Mouse (Mus musculus) Patski (cell line): ENCODE measurements at regions not wholly inside any gene's neighbourhood (a gene's known extent, or its start where the extent isn't known, plus 50 kb on each side); places are given as distances from the start of the nearest gene placed in this dataset.
A peak's percentile ranks its signal among the peaks of the same experiment; 100 is the strongest.

Experiments
- ATAC-seq: fragments of 100-300 bp; one replicate; pipeline ENCODE4 v1.8.0; 2021
- CTCF ChIA-PET: fragments of 350-600 bp; sonication (Branson Sonifier 250); formaldehyde crosslinking; loops from one replicate; lab custom pipeline; 2022; ENCODE audit warnings: inconsistent platforms; lab: Charles Lee
- POLR2A ChIA-PET: fragments of 350-600 bp; sonication (Branson Sonifier 250); formaldehyde crosslinking; loops from one replicate; lab custom pipeline; 2022; ENCODE audit warnings: antibody characterized with exemption, inconsistent platforms; lab: Charles Lee
- DNase-seq: peaks from one replicate; pipeline ENCODE4 v3.0.0-alpha.2; 2011; ENCODE audit warnings: low read depth, low spot score
- H3K27me3 ChIP-seq: fragments of 371-371 bp; one replicate; pipeline ENCODE4 v1.5.1; 2021
- CTCF ChIP-seq: fragments of 100-300 bp; IDR thresholded peaks from one replicate; pipeline ENCODE4 v1.5.1; 2021
- in situ Hi-C: fragments of 300-500 bp; cut with MboI; formaldehyde crosslinking; loops from 3 replicates; pipeline ENCODE4 v1.11.1; 2018; ENCODE audit warnings: low pct_unique_long_range_greater_than_20kb, mixed read lengths

DNA sequence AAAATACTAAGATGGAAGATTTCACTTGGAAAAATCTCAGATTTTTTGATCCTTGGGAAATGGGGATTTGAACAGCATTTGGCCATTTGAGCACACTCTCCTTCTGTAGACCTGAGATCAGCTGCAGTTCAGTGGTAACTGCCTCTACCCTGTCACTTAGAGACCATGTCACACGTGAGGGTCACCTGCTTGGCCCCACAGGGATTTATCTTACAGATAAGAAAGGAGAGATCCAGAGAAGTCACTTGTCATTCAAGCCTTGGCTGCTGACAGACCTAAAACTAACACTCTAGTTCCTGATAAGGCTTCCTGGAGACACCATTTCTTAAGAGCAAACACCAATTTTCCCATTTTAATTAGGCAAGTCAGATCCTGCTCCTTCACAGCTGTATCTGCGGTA is 270.2 kb downstream of the Epha4 start:
- DNase-seq (no peak), ATAC-seq (no peak)

DNA sequence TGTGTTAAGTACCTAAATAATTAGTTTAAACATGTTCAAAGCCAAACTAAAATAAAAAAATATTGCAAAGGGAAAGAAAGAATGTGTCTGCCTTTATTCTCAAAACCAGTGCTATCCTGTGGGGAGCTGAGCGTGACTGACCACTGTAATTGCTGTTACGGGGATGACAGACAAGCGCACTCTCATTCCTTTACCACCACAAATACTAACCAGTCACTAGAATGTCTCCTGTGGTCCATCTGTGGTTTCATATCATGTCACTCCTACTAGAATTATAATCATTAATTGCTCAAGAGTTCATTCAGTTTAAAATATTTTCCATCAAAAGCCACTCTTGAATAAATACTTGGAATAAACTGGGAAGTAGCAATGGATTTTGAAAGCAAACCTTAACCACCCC is 268.8 kb downstream of the Epha4 start:
- in situ Hi-C loops = no loop called here
- DNase-seq = peak; percentile 53
- ATAC-seq = peak; percentile 93
- no peak for TF ChIP-seq CTCF
- no peaks in the 10 kb centered on the region for H3K27me3 ChIP-seq
- ChIA-PET POLR2A (interaction anchor here (0.5 kb wide), 1 partner anchor 109 kb away, joined by 3 read pairs; no protein-coding TSS in a partner anchor), CTCF (no interaction called here)

More for the DNA sequence above, 270.2 kb downstream of the Epha4 start:
- ChIA-PET CTCF (no interaction called here), POLR2A (no interaction called here)
- TF ChIP-seq CTCF = no peak
- H3K27me3 ChIP-seq = no peaks in the 10 kb centered on the region
- in situ Hi-C loops = no loop called here

DNA sequence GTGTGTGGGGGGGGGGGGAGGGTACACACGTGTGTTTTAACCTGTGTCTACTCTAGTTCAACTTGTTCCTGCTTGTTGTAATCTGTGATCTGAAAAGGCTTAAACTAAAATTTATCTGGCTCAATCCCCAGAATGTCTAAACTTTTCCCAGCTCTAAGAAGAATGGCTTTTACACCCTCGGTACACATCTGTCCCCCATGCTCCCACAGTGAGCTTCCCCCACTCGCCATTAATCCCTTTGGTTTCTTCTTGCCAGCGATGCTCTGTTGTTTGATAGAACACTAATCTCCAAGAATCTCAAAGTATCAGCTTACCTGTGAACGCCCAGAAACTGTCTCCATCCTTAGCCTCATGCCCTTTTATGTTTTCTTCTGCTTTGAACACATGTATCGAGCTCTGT is 260.6 kb downstream of the Epha4 start:
- DNase-seq (no peak), ATAC-seq (no peak)
- no peak for TF ChIP-seq CTCF
- in situ Hi-C loops = no loop called here
- CTCF ChIA-PET = interaction anchor here (0.7 kb wide), 1 partner anchor 52 kb away, joined by 3 read pairs; no protein-coding TSS in a partner anchor
- H3K27me3 ChIP-seq = no peaks in the 10 kb centered on the region
- POLR2A ChIA-PET = no interaction called here

DNA sequence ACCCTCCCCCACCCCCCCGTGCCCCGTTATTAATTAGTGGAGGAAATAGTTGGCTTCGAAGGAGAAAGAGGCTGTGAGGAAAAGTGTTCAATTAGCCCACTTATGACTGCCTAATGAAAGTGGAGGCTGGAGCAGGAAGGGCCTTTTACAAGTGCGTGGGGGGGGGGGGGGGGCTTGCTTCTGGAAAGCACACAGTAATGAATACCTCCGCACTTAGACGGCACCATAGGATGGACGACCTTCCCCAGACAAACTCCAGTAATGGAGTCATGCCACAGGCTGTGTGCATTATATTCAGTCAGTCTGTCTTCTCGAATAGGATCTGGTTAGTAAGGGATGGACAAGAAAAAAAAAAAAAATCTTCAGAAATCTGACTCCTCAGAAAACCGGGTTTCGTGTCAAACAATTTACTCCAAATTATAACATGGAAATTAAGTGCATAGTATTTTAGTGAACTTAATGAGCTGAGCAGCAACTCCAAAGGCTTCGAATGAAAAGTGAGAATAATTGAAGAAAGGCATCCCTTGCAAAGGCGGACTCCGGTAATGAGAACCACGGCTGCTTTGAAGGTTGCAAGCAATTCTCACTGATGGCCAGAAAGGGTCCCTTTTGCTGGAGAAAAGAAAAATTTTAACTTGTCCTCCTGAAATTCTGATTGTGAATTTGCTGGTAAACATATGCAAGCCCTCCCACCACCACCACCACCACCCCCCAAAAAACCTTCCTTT is 258.6 kb downstream of the Epha4 start:
- ChIA-PET CTCF (no interaction called here), POLR2A (no interaction called here)
- ATAC-seq (no peak), DNase-seq (no peak)
- H3K27me3 ChIP-seq = no peaks in the 10 kb centered on the region
- in situ Hi-C loops = no loop called here
- TF ChIP-seq CTCF = no peak

DNA sequence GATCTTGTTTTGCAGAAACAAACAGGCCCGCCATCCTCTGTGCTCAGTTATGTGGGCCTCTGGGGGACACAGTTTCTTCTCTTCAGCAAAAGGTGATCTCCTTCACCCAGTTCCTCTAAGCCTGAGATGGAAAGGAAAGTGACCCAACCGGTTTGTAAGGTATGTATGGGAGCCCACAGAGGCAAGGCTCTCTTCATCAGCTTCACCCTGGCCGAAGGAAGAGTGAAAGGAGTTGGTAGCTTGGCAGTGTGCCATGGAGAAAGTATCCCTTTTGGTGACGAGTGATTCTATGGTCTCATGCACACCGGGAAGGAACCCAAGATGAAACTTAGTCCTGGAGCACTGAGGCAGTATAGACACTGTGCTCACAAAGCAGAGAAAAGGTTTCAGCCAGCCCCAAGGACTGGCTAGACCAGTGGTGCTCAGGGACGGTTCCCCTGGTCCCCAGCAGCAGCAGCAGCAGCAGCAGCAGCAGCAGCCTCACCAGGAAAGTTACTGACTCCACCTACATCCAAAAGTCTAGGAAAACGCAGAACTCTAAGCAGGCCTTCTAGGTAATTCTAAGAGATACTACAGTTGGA is 256.1 kb downstream of the Epha4 start:
- TF ChIP-seq CTCF = no peak
- POLR2A ChIA-PET = no interaction called here
- CTCF ChIA-PET = interaction anchor here (1.1 kb wide), 1 partner anchor 11 kb away, joined by 3 read pairs; no protein-coding TSS in a partner anchor
- no peaks in the 10 kb centered on the region for H3K27me3 ChIP-seq
- in situ Hi-C loops = no loop called here
- DNase-seq (no peak), ATAC-seq (no peak)

DNA sequence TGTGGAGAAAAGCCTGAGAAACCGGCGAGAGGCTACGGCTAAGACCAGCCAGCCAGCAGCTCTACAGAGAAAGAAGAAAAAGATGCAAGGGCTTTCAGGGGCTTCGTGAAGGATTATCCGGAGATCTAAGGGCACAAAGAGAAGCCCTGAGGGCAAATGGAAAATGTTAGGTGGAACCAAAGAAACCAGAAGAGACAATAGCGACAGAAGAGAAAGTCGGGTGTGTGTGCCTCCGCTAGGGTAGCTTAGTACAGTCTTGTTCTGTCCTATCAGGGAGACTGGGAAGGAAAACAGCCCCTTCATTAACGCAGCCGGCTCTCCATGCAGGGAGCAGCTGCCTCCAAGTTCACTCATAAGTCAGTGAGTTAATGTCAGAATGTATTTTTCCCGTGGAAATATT is 255.1 kb downstream of the Epha4 start:
- ChIA-PET POLR2A (no interaction called here), CTCF (no interaction called here)
- no peak for DNase-seq
- no peaks in the 10 kb centered on the region for H3K27me3 ChIP-seq
- no peak for ATAC-seq
- TF ChIP-seq CTCF = no peak
- in situ Hi-C loops = no loop called here

DNA sequence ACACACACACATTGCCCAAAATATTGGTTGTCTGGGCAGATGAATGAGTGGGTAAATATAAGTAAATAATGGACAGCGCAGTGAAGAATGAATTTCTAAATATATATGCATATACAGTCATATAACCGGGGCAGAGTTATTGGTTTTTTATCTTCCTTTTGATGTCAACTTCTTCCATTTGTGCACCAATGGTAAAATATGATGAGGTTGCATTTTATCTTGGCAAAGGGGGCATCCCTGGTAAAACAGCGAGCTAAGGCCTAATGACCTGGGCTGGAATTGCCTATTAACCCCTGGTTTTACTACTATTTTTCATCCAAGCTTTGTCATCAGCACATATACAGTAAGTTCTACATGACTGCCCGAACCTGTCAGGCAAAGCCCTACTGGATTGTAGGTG is 253.2 kb downstream of the Epha4 start:
- in situ Hi-C loops = no loop called here
- DNase-seq (no peak), ATAC-seq (no peak)
- no peak for TF ChIP-seq CTCF
- ChIA-PET CTCF (no interaction called here), POLR2A (interaction anchor here (0.6 kb wide), 1 partner anchor 771 kb away, joined by 5 read pairs; no protein-coding TSS in a partner anchor)
- H3K27me3 ChIP-seq = no peaks in the 10 kb centered on the region

DNA sequence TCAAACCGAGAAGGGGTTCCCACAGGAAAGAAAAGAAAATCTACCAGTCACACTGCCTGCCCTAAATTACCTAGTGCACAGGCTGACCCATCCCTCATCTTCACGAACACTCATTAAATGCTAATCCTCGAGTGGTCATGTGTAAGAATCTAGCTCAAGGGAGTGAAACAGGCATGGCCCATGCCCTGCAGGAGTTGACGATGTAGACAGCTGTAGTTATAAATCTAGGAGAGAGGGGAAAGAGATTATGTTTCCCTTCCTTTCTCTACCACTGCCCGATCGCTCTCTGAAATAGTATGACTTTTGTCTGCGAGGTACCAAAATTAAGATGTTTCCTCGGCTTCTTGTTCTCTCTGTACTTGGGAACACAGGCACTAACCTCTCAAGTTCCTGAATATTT is 249.2 kb downstream of the Epha4 start:
- POLR2A ChIA-PET = interaction anchor here (0.8 to 1.1 kb wide), 2 partner anchors 13 to 149 kb away, joined by 3 read pairs; no protein-coding TSS in a partner anchor
- no peak for ATAC-seq
- TF ChIP-seq CTCF = no peak
- in situ Hi-C loops = no loop called here
- DNase-seq = no peak
- no peaks in the 10 kb centered on the region for H3K27me3 ChIP-seq
- CTCF ChIA-PET = no interaction called here

DNA sequence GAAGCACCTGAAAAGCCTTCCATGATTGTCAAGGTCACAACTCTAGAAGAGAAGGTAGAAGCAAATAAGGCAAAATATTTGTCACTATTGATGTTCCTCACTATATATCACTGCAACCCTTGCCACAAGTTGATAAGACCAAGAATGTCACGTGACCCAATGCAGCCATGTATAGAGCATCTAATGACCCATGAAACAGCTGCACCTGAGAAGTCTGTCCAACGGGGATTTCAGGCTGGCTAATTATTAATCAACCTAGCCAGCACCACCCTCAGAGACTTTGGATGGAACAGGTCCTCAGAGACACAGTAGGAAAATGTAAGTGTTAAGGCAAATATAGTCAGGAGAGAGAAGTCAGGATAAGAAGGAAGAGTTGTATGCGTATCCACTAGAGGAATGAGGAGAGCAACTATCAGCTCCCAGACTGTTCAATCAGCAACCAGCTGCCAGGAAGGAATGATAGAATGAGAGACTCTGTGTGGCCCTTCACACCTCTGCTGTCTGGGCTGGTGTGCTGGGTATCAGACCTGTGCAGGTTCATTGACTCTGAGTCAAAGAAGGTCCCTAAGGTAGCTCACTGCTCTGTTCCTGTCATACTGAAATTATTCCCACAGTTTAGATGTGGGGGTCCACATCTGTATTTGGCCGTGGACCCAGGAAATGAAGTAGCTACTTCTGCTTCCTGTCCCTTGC is 247.4 kb downstream of the Epha4 start:
- ChIA-PET CTCF (interaction anchor here (0.7 kb wide), 1 partner anchor 10 kb away, joined by 3 read pairs; no protein-coding TSS in a partner anchor), POLR2A (no interaction called here)
- ATAC-seq = no peak
- in situ Hi-C loops = no loop called here
- no peaks in the 10 kb centered on the region for H3K27me3 ChIP-seq
- no peak for DNase-seq
- TF ChIP-seq CTCF = no peak

DNA sequence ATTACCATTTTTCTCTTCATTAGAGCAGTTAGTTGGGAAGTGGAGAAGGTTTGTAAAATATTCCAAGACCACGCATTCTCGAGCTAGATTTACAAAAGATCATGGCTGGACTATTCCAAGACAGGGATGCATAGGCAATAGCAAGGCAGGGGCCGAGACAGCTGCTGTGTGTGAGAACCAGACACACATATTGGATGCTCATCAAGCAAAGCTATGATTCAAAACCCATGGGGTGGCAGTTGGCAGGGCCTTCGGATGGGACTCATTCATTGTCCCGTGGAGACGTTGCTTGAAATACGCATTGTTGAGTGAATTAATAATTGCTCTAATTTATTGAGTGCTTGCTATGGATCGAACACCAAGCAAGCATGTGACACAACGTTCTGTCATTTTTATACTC is 239.6 kb downstream of the Epha4 start:
- ATAC-seq (no peak), DNase-seq (no peak)
- H3K27me3 ChIP-seq = no peaks in the 10 kb centered on the region
- no peak for TF ChIP-seq CTCF
- ChIA-PET CTCF (no interaction called here), POLR2A (no interaction called here)
- in situ Hi-C loops = no loop called here

DNA sequence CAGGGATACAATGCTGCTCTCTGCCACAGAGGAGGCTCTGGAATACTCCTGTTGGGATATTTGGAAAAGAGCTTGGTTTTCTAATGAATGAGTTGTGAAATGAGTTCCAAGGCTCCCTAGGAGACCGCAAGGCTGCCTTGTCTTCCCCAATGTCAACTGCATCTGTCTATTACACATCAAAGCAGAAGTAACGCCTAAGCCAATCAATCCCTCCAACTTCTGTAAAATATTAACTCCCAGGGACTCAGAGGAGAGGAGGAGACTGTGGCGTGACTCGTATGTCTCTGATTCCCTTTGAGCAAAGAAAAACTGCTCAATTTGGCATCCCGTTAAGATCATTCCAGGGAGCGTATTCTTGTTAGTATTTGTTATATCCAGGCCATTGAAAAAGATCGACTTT is 235.3 kb downstream of the Epha4 start:
- in situ Hi-C loops = no loop called here
- no peaks in the 10 kb centered on the region for H3K27me3 ChIP-seq
- DNase-seq (no peak), ATAC-seq (no peak)
- CTCF ChIA-PET = no interaction called here
- POLR2A ChIA-PET = no interaction called here
- no peak for TF ChIP-seq CTCF
